Mouse (Mus musculus) forebrain, embryonic 16.5 days (tissue): ENCODE data around the gene Smad6. TPM values are rescaled to one million over a fixed set of nuclear protein-coding genes. Genes with fewer than 3 reads are reported as not detected.

Experiments
- ATAC-seq: fragments of 200-750 bp; cut with Nextera tagmentation; 2 replicates; pipeline ENCODE4 v1.8.0; 2017; ENCODE audit warnings: mild to moderate bottlenecking, moderate library complexity
- H3K27ac ChIP-seq: fragments of 300-500 bp; sonication (generic); 2 replicates; pipeline ENCODE4 v1.5.1; 2014; ENCODE audit warnings: low read length, control low read depth
- H3K27me3 ChIP-seq: fragments of 300-500 bp; sonication (generic); replicated peaks from 2 replicates; pipeline ENCODE4 v1.6.1; 2014; ENCODE audit warnings: low read length; ENCODE audit not compliant: control insufficient read depth, insufficient read depth
- H3K36me3 ChIP-seq: fragments of 300-500 bp; sonication (generic); 2 replicates; pipeline ENCODE4 v1.6.1; 2014; ENCODE audit not compliant: control insufficient read depth, insufficient read depth
- H3K4me1 ChIP-seq: fragments of 300-500 bp; sonication (generic); replicated peaks from 2 replicates; pipeline ENCODE4 v1.6.1; 2014; ENCODE audit warnings: low read length; ENCODE audit not compliant: control insufficient read depth, insufficient read depth
- H3K4me2 ChIP-seq: fragments of 300-500 bp; sonication (generic); 2 replicates; pipeline ENCODE4 v1.6.1; 2014; ENCODE audit warnings: mild to moderate bottlenecking, low read length, control low read depth
- H3K4me3 ChIP-seq: fragments of 300-500 bp; sonication (generic); replicated peaks from 2 replicates; pipeline ENCODE4 v1.5.1; 2014; ENCODE audit warnings: mild to moderate bottlenecking, low read length, control low read depth
- H3K9ac ChIP-seq: fragments of 300-500 bp; sonication (generic); replicated peaks from 2 replicates; pipeline ENCODE4 v1.6.1; 2014; ENCODE audit warnings: low read depth, low read length, control low read depth
- H3K9me3 ChIP-seq: fragments of 300-500 bp; sonication (generic); 2 replicates; pipeline ENCODE4 v1.6.1; 2016; ENCODE audit warnings: low read length; ENCODE audit not compliant: control insufficient read depth
- WGBS: fragments of 180-500 bp; shearing (Covaris S2); extraction: QIAGEN DNeasy Blood & Tissue Kit; methylation state at CpG from one replicate; pipeline ENCODE4 v1.1.7; 2014; 5-methylcytosine and 5-hydroxymethylcytosine counted together
- polyA plus RNA-seq: library from polyadenylated mRNA; unstranded; fragments of >200 nt; fragmentation: Nextera tagmentation; extraction: Ambion mirVana; gene quantifications from 2 replicates; pipeline ENCODE4 v1.2.1, GENCODE M21; 2015

Smad6 gene
- polyA plus RNA-seq, 1 experiment from 2014 or later: 1.5 TPM

GRCm38 (mm10) chr9:64016648-64017400 lies 5.0 kb downstream of the Smad6 start:
- no peak for ATAC-seq
- peak overlapping the region; percentile 30 for H3K4me3 ChIP-seq
- WGBS: 5% methylated on average over 25 of the region's 25 CpGs
- H3K27ac ChIP-seq: no peak overlapping the region
- H3K27me3 ChIP-seq: peaks cover 14% of the 10 kb centered on the region
- H3K4me1 ChIP-seq: peaks cover 51% of the 10 kb centered on the region
- H3K9ac ChIP-seq: 0 out of 2 replicates have a peak overlapping the region, but pooled peaks have one; percentile 26
- no peaks in the 10 kb centered on the region for H3K9me3 ChIP-seq
- no peaks in the 10 kb centered on the region for H3K36me3 ChIP-seq
- peak overlapping the region; percentile 86 for H3K4me2 ChIP-seq

- no peak overlapping the region for H3K27ac ChIP-seq
- ATAC-seq: no peak
- 0 out of 2 replicates have a peak, but pooled peaks cover 4% of the 10 kb centered on the region for H3K9me3 ChIP-seq
- H3K27me3 ChIP-seq: peaks cover 14% of the 10 kb centered on the region
- no peak overlapping the region for H3K4me2 ChIP-seq
- peaks cover 44% of the 10 kb centered on the region for H3K4me1 ChIP-seq
- WGBS: 40% methylated on average over 7 of the region's 7 CpGs
- H3K9ac ChIP-seq: no peak overlapping the region
- H3K36me3 ChIP-seq: 0 out of 2 replicates have a peak, but pooled peaks cover 4% of the 10 kb centered on the region
- no peak overlapping the region for H3K4me3 ChIP-seq
These were observed 5.8 kb downstream of the Smad6 start for GRCm38 (mm10) chr9:64016092-64016491.

GRCm38 (mm10) chr9:64014801-64015200 lies 7.1 kb downstream of the Smad6 start:
- H3K27ac ChIP-seq: no peak overlapping the region
- no peak for ATAC-seq
- peaks cover 31% of the 10 kb centered on the region for H3K4me1 ChIP-seq
- 67% methylated on average over 5 of the region's 6 CpGs for WGBS
- H3K27me3 ChIP-seq: peaks cover 14% of the 10 kb centered on the region
- no peak overlapping the region for H3K9ac ChIP-seq
- 0 out of 2 replicates have a peak, but pooled peaks cover 4% of the 10 kb centered on the region for H3K36me3 ChIP-seq
- H3K4me2 ChIP-seq: no peak overlapping the region
- no peak overlapping the region for H3K4me3 ChIP-seq
- H3K9me3 ChIP-seq: 0 out of 2 replicates have a peak, but pooled peaks cover 4% of the 10 kb centered on the region

- ATAC-seq: no peak
- Histone ChIP-seq H3K27me3 (no peaks in the 10 kb centered on the region), H3K9ac (no peak overlapping the region), H3K27ac (no peak overlapping the region), H3K4me2 (no peak overlapping the region), H3K9me3 (0 out of 2 replicates have a peak, but pooled peaks cover 4% of the 10 kb centered on the region), H3K4me3 (no peak overlapping the region), H3K36me3 (0 out of 2 replicates have a peak, but pooled peaks cover 4% of the 10 kb centered on the region), H3K4me1 (no peaks in the 10 kb centered on the region)
- 100% methylated on average over 1 of the region's 1 CpGs for WGBS
These were observed 10.5 kb downstream of the Smad6 start for GRCm38 (mm10) chr9:64011356-64011755.

- no peak overlapping the region for H3K4me2 ChIP-seq
- H3K36me3 ChIP-seq: no peaks in the 10 kb centered on the region
- H3K9me3 ChIP-seq: no peaks in the 10 kb centered on the region
- no peaks in the 10 kb centered on the region for H3K27me3 ChIP-seq
- peaks cover 3% of the 10 kb centered on the region; the same call in 1 of the 2 replicates for H3K4me1 ChIP-seq
- no peak overlapping the region for H3K27ac ChIP-seq
- 75% methylated on average over 7 of the region's 7 CpGs for WGBS
- H3K9ac ChIP-seq: no peak overlapping the region
- H3K4me3 ChIP-seq: no peak overlapping the region
- ATAC-seq: no peak
These were observed 18.9 kb downstream of the Smad6 start for GRCm38 (mm10) chr9:64002981-64003380.

- H3K27ac ChIP-seq: no peak overlapping the region
- H3K9me3 ChIP-seq: no peaks in the 10 kb centered on the region
- H3K4me1 ChIP-seq: peaks cover 7% of the 10 kb centered on the region; the same call in 1 of the 2 replicates
- no peaks in the 10 kb centered on the region for H3K36me3 ChIP-seq
- no peak overlapping the region for H3K4me3 ChIP-seq
- ATAC-seq: no peak
- H3K4me2 ChIP-seq: no peak overlapping the region
- H3K27me3 ChIP-seq: no peaks in the 10 kb centered on the region
- H3K9ac ChIP-seq: no peak overlapping the region
- 58% methylated on average over 7 of the region's 7 CpGs for WGBS
These were observed 20.8 kb downstream of the Smad6 start for GRCm38 (mm10) chr9:64001081-64001480.

- H3K36me3 ChIP-seq: no peaks in the 10 kb centered on the region
- H3K9me3 ChIP-seq: no peaks in the 10 kb centered on the region
- no peak overlapping the region for H3K9ac ChIP-seq
- H3K27me3 ChIP-seq: no peaks in the 10 kb centered on the region
- H3K4me3 ChIP-seq: no peak overlapping the region
- 86% methylated on average over 5 of the region's 5 CpGs for WGBS
- no peak overlapping the region for H3K4me2 ChIP-seq
- no peak overlapping the region for H3K27ac ChIP-seq
- H3K4me1 ChIP-seq: peaks cover 7% of the 10 kb centered on the region; the same call in 1 of the 2 replicates
- ATAC-seq: no peak
These were observed 21.8 kb downstream of the Smad6 start for GRCm38 (mm10) chr9:64000085-64000484.

- H3K27ac ChIP-seq: no peak overlapping the region
- H3K9me3 ChIP-seq: no peaks in the 10 kb centered on the region
- ATAC-seq: no peak
- no peak overlapping the region for H3K4me3 ChIP-seq
- 80% methylated on average over 9 of the region's 9 CpGs for WGBS
- no peak overlapping the region for H3K9ac ChIP-seq
- H3K27me3 ChIP-seq: no peaks in the 10 kb centered on the region
- no peak overlapping the region for H3K4me2 ChIP-seq
- H3K4me1 ChIP-seq: peaks cover 7% of the 10 kb centered on the region; the same call in 1 of the 2 replicates
- no peaks in the 10 kb centered on the region for H3K36me3 ChIP-seq
These were observed 22.7 kb downstream of the Smad6 start for GRCm38 (mm10) chr9:63999194-63999593.

GRCm38 (mm10) chr9:63998026-63998425 lies 23.8 kb downstream of the Smad6 start:
- ATAC-seq: 0 out of 2 replicates have a peak, but pooled peaks have one; percentile 38
- H3K4me1 ChIP-seq: peaks cover 7% of the 10 kb centered on the region; the same call in 1 of the 2 replicates
- H3K4me2 ChIP-seq: no peak overlapping the region
- no peak overlapping the region for H3K4me3 ChIP-seq
- peak overlapping the region; percentile 54; the same call in 1 of the 2 replicates for H3K27ac ChIP-seq
- H3K9ac ChIP-seq: 0 out of 2 replicates have a peak overlapping the region, but pooled peaks have one; percentile 4
- 66% methylated on average over 14 of the region's 14 CpGs for WGBS
- H3K27me3 ChIP-seq: no peaks in the 10 kb centered on the region
- H3K9me3 ChIP-seq: no peaks in the 10 kb centered on the region
- no peaks in the 10 kb centered on the region for H3K36me3 ChIP-seq
